Mouse (Mus musculus): ENCODE results near the gene Eif2a. TPM values are rescaled to one million over a fixed set of nuclear protein-coding genes. Genes with fewer than 3 reads are reported as not detected.

The Eif2a gene
- polyA plus RNA-seq, 1 experiment from 2014 or later = 54.9 TPM

GRCm38 (mm10) chr3:58525166-58525565, 455 bp upstream of the Eif2a start:
- peak overlapping the region; percentile 94 for H3K27ac ChIP-seq
- H3K27me3 ChIP-seq = no peaks in the 10 kb centered on the region
- no peaks in the 10 kb centered on the region for H3K9me3 ChIP-seq
- peaks cover 27% of the 10 kb centered on the region for H3K36me3 ChIP-seq
- H3K4me2 ChIP-seq (replicated peaks) = peak overlapping the region; percentile 73
- peak; percentile 41 for ATAC-seq (ENCODE audit: low FRiP score, low read depth)
- peaks cover 19% of the 10 kb centered on the region for H3K4me1 ChIP-seq
- H3K9ac ChIP-seq = peak overlapping the region; percentile 96
- WGBS = under 1% methylated on average over 40 of the region's 40 CpGs
- H3K4me3 ChIP-seq = peak overlapping the region; percentile 96

GRCm38 (mm10) chr3:58526408-58526737, 752 bp downstream of the Eif2a start:
- 10% methylated on average over 4 of the region's 4 CpGs for WGBS
- Histone ChIP-seq H3K27me3 (no peaks in the 10 kb centered on the region), H3K9ac (peak overlapping the region; percentile 59), H3K27ac (peak overlapping the region; percentile 33; the same call in 1 of the 2 replicates), H3K36me3 (peaks cover 20% of the 10 kb centered on the region), H3K4me2 (replicated peaks) (peak overlapping the region; percentile 73), H3K4me1 (peaks cover 19% of the 10 kb centered on the region), H3K4me3 (peak overlapping the region; percentile 96), H3K9me3 (no peaks in the 10 kb centered on the region)
- no peak for ATAC-seq (ENCODE audit: low FRiP score, low read depth)

GRCm38 (mm10) chr3:58536573-58536972, 11.0 kb downstream of the Eif2a start:
- H3K4me3 ChIP-seq = no peak overlapping the region
- no peaks in the 10 kb centered on the region for H3K9me3 ChIP-seq
- H3K36me3 ChIP-seq = peaks cover 60% of the 10 kb centered on the region
- no peak overlapping the region for H3K4me2 ChIP-seq (replicated peaks)
- 90% methylated on average over 3 of the region's 3 CpGs for WGBS
- H3K4me1 ChIP-seq = no peaks in the 10 kb centered on the region
- H3K9ac ChIP-seq = no peak overlapping the region
- H3K27ac ChIP-seq = no peak overlapping the region
- H3K27me3 ChIP-seq = no peaks in the 10 kb centered on the region
- ATAC-seq (ENCODE audit: low FRiP score, low read depth) = no peak

- no peak overlapping the region for H3K4me2 ChIP-seq (replicated peaks)
- H3K4me3 ChIP-seq = no peak overlapping the region
- no peaks in the 10 kb centered on the region for H3K27me3 ChIP-seq
- ATAC-seq (ENCODE audit: low FRiP score, low read depth) = no peak
- H3K36me3 ChIP-seq = peaks cover 80% of the 10 kb centered on the region
- H3K27ac ChIP-seq = no peak overlapping the region
- WGBS = 68% methylated on average over 1 of the region's 1 CpGs
- H3K4me1 ChIP-seq = no peaks in the 10 kb centered on the region
- no peak overlapping the region for H3K9ac ChIP-seq
- H3K9me3 ChIP-seq = no peaks in the 10 kb centered on the region
Observed at GRCm38 (mm10) chr3:58552001-58552811, 26.6 kb downstream of the Eif2a start.

- no peak for ATAC-seq (ENCODE audit: low FRiP score, low read depth)
- Histone ChIP-seq H3K4me1 (no peaks in the 10 kb centered on the region), H3K27ac (no peak overlapping the region), H3K4me2 (replicated peaks) (no peak overlapping the region), H3K9ac (no peak overlapping the region), H3K27me3 (no peaks in the 10 kb centered on the region), H3K9me3 (no peaks in the 10 kb centered on the region), H3K4me3 (no peak overlapping the region), H3K36me3 (peaks cover 59% of the 10 kb centered on the region)
- WGBS = 87% methylated on average over 7 of the region's 7 CpGs
Observed at GRCm38 (mm10) chr3:58556649-58557048, 31.0 kb downstream of the Eif2a start.

GRCm38 (mm10) chr3:58559887-58560286, 34.3 kb downstream of the Eif2a start:
- ATAC-seq (ENCODE audit: low FRiP score, low read depth) = no peak
- H3K4me2 ChIP-seq (replicated peaks) = no peak overlapping the region
- WGBS = 42% methylated on average over 2 of the region's 2 CpGs

GRCm38 (mm10) chr3:58561437-58561836, 35.8 kb downstream of the Eif2a start:
- 64% methylated on average over 2 of the region's 2 CpGs for WGBS
- H3K27ac ChIP-seq = no peak overlapping the region
- peaks cover 15% of the 10 kb centered on the region for H3K36me3 ChIP-seq
- no peak overlapping the region for H3K4me3 ChIP-seq
- no peaks in the 10 kb centered on the region for H3K27me3 ChIP-seq
- ATAC-seq (ENCODE audit: low FRiP score, low read depth) = no peak
- no peak overlapping the region for H3K9ac ChIP-seq
- H3K4me2 ChIP-seq (replicated peaks) = no peak overlapping the region
- 0 out of 2 replicates have a peak, but pooled peaks cover 4% of the 10 kb centered on the region for H3K9me3 ChIP-seq
- no peaks in the 10 kb centered on the region for H3K4me1 ChIP-seq

More at GRCm38 (mm10) chr3:58559887-58560286, 34.3 kb downstream of the Eif2a start:
- no peak overlapping the region for H3K9ac ChIP-seq
- no peak overlapping the region for H3K4me3 ChIP-seq
- no peak overlapping the region for H3K27ac ChIP-seq
- H3K4me1 ChIP-seq = no peaks in the 10 kb centered on the region
- 0 out of 2 replicates have a peak, but pooled peaks cover 4% of the 10 kb centered on the region for H3K9me3 ChIP-seq
- H3K27me3 ChIP-seq = no peaks in the 10 kb centered on the region
- H3K36me3 ChIP-seq = peaks cover 30% of the 10 kb centered on the region

GRCm38 (mm10) chr3:58570821-58571220, 45.2 kb downstream of the Eif2a start:
- no peaks in the 10 kb centered on the region for H3K4me1 ChIP-seq

GRCm38 (mm10) chr3:58576137-58577066, 50.8 kb downstream of the Eif2a start, which contains the start of gene Selenot:
Gene Selenot (plus strand): TSS chr3:58576636.
- H3K36me3 ChIP-seq = peaks cover 14% of the 10 kb centered on the region
- peak within 1 kb of the TSS; percentile 97 for H3K9ac ChIP-seq
- peak within 1 kb of the TSS; percentile 75 for H3K4me3 ChIP-seq
- ATAC-seq (ENCODE audit: low FRiP score, low read depth) = peak; percentile 94
- H3K4me2 ChIP-seq (replicated peaks) = peak within 1 kb of the TSS; percentile 65
- no peaks in the 10 kb centered on the region for H3K27me3 ChIP-seq
- 1% methylated on average over 59 of the region's 59 CpGs for WGBS
- H3K4me1 ChIP-seq = peaks cover 18% of the 10 kb centered on the region
- H3K27ac ChIP-seq = peak within 1 kb of the TSS; percentile 99
- H3K9me3 ChIP-seq = no peaks in the 10 kb centered on the region

More at GRCm38 (mm10) chr3:58570821-58571220, 45.2 kb downstream of the Eif2a start:
- H3K9me3 ChIP-seq = no peaks in the 10 kb centered on the region
- no peaks in the 10 kb centered on the region for H3K36me3 ChIP-seq
- no peak overlapping the region for H3K27ac ChIP-seq
- no peak overlapping the region for H3K4me3 ChIP-seq
- ATAC-seq (ENCODE audit: low FRiP score, low read depth) = no peak
- H3K9ac ChIP-seq = no peak overlapping the region
- no peak overlapping the region for H3K4me2 ChIP-seq (replicated peaks)
- no peaks in the 10 kb centered on the region for H3K27me3 ChIP-seq
- 65% methylated on average over 3 of the region's 3 CpGs for WGBS

GRCm38 (mm10) chr3:58577067-58577503, 51.5 kb downstream of the Eif2a start:
- Histone ChIP-seq H3K4me1 (peaks cover 22% of the 10 kb centered on the region), H3K9me3 (no peaks in the 10 kb centered on the region), H3K27ac (peak overlapping the region; percentile 99), H3K4me3 (peak overlapping the region; percentile 75), H3K4me2 (replicated peaks) (peak overlapping the region; percentile 65), H3K27me3 (no peaks in the 10 kb centered on the region), H3K36me3 (peaks cover 14% of the 10 kb centered on the region), H3K9ac (peak overlapping the region; percentile 97)
- ATAC-seq (ENCODE audit: low FRiP score, low read depth) = peak; percentile 60
- 0% methylated on average over 29 of the region's 36 CpGs for WGBS

- Histone ChIP-seq H3K4me2 (replicated peaks) (peak overlapping the region; percentile 65), H3K4me3 (peak overlapping the region; percentile 75), H3K27ac (peak overlapping the region; percentile 99; the same call in 1 of the 2 replicates), H3K9me3 (no peaks in the 10 kb centered on the region), H3K9ac (peak overlapping the region; percentile 97), H3K36me3 (peaks cover 14% of the 10 kb centered on the region), H3K4me1 (peaks cover 22% of the 10 kb centered on the region), H3K27me3 (no peaks in the 10 kb centered on the region)
- WGBS = 12% methylated on average over 8 of the region's 8 CpGs
- no peak for ATAC-seq (ENCODE audit: low FRiP score, low read depth)
Observed at GRCm38 (mm10) chr3:58577506-58578050, 52.0 kb downstream of the Eif2a start.

Measured in limb, embryonic 13.5 days (tissue).